Mouse (Mus musculus) lung, postnatal 0 days (tissue): ENCODE measurements around the gene Lmna.

ENCODE experiments used
- CTCF ChIP-seq: IDR thresholded peaks from 2 replicates; pipeline ENCODE4 v1.5.1; 2016; ENCODE audit warnings: antibody characterized with exemption, mild to moderate bottlenecking
- EP300 ChIP-seq: IDR thresholded peaks from 2 replicates; pipeline ENCODE4 v1.6.1; 2016; ENCODE audit warnings: antibody characterized with exemption, mild to moderate bottlenecking, control low read depth

- TF ChIP-seq CTCF (no peak), EP300 (no peak)
Observed at GRCm38 (mm10) chr3:88543651-88544410, 34.1 kb upstream of the Lmna start.
